Mouse (Mus musculus): ENCODE measurements around the gene Sergef. TPM values are rescaled to one million over a fixed set of nuclear protein-coding genes. Genes with fewer than 3 reads are reported as not detected.
"Not testable (repeated sequence)": the region's sequence is repeated elsewhere in the genome, so short reads cannot be mapped to it uniquely, and the experiment has no call there.

The Sergef gene
- polyA plus RNA-seq (2012; rRNA removed) (2.2 and 3.3 TPM in 2 replicates), polyA plus RNA-seq (2014; fragmentation: Nextera tagmentation; extraction: Ambion mirVana) (5.5 and 5.9 TPM in 2 replicates)

- peak; percentile 94 for ATAC-seq (ENCODE audit: insufficient read depth)
- TF ChIP-seq EP300 (IDR thresholded peaks at IDR 0.05; ENCODE audit: low read depth): no peak
- 0 out of 2 replicates have a peak, but pooled peaks have one; percentile 4 for TF ChIP-seq CTCF (IDR thresholded peaks at IDR 0.05; ENCODE audit: low read depth)
- H3K4me2 ChIP-seq (ENCODE audit: low read depth): peak within 1 kb of the TSS; percentile 83
- peak within 1 kb of the TSS; percentile 64 to 70 for H3K4me3 ChIP-seq (ENCODE audit: insufficient read depth in 1 of 2, low read depth in 2 of 2, low read length in 2 of 2)
- 1% methylated on average over 30 of the region's 30 CpGs for WGBS (ENCODE audit: insufficient replicate concordance)
- no peaks in the 10 kb centered on the region for H3K36me3 ChIP-seq (replicated peaks; ENCODE audit: control insufficient read depth, insufficient read depth, low read depth)
- H3K27ac ChIP-seq: no peak within 1 kb of the TSS
- H3K9ac ChIP-seq (replicated peaks): peak within 1 kb of the TSS; percentile 69
- no peaks in the 10 kb centered on the region; the same call in 1 of the 2 replicates for H3K27me3 ChIP-seq (ENCODE audit: control insufficient read depth, insufficient read depth, low read length)
- peak; percentile 67 to 74 (median 72) for DNase-seq (ENCODE audit: low read depth in 3 of 3, low spot score in 3 of 3)
- H3K9me3 ChIP-seq (ENCODE audit: control insufficient read depth, low read length): no peaks in the 10 kb centered on the region
- peaks cover 0 to 5% of the 10 kb centered on the region in 2 experiments; a peak in 2 of 4 replicates for H3K4me1 ChIP-seq (replicated peaks; ENCODE audit: control insufficient read depth in 2 of 2, insufficient read depth in 2 of 2, low read length in 1 of 2)
These were observed at the start of gene Sergef for GRCm38 (mm10) chr7:46639692-46640031. TSS of gene Sergef (minus strand) at chr7:46639807.

DNA sequence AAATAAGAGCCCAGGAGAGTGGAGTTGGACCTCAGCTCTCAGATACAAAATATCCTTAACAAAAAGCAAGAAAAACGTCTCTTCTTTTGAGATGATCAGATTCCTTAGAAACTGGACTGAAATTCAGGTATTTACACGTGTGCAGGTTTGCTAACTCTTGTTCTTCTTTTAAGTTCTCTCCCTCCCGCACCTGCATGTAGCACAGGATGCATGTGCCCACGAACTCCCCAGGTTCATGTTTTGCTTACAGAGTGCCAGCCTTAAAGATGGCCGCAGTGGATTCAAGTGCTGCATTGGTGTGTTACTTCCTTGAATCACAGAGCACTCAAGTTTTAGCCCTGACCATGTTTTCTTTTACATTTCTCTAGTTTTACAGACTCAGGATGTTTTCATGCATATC lies 47.2 kb upstream of the Sergef start:
- H3K27me3 ChIP-seq (ENCODE audit: control insufficient read depth, insufficient read depth, low read length): no peaks in the 10 kb centered on the region
- no peak overlapping the region for H3K4me3 ChIP-seq (ENCODE audit: insufficient read depth in 1 of 2, low read depth in 2 of 2, low read length in 2 of 2)
- WGBS (ENCODE audit: insufficient replicate concordance): 69% methylated on average over 5 of the region's 5 CpGs
- peaks cover 4% of the 10 kb centered on the region for H3K36me3 ChIP-seq (replicated peaks; ENCODE audit: control insufficient read depth, insufficient read depth, low read depth)
- ATAC-seq (ENCODE audit: insufficient read depth): no peak
- no peaks in the 10 kb centered on the region for H3K4me1 ChIP-seq (replicated peaks; ENCODE audit: control insufficient read depth in 2 of 2, insufficient read depth in 2 of 2, low read length in 1 of 2)
- no peak overlapping the region for H3K4me2 ChIP-seq (ENCODE audit: low read depth)
- no peak overlapping the region for H3K9ac ChIP-seq (replicated peaks)
- H3K9me3 ChIP-seq (ENCODE audit: control insufficient read depth, low read length): no peaks in the 10 kb centered on the region
- TF ChIP-seq CTCF (IDR thresholded peaks at IDR 0.05; ENCODE audit: low read depth) (no peak), EP300 (IDR thresholded peaks at IDR 0.05; ENCODE audit: low read depth) (no peak)
- H3K27ac ChIP-seq: no peak overlapping the region
- DNase-seq (ENCODE audit: low read depth in 3 of 3, low spot score in 3 of 3): no peak

DNA sequence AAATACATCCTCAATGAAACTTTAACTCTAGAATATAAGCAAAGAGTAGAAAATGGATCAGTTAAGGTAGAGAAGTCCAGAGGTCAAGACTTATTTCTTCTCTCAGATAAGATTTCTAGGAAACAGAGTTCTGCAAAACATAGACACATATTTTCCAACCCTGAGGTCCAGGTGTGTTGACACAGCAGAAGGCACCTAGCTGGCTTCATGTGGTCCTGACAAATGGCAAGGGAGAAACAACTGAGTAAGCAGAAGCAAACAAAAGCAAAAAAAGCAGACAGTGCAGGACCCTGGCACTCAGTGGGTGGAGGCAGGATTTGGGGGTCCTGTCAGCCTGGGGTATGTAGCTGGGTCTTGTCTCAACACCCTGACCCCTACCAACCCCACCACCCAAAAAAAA lies 41.1 kb upstream of the Sergef start:
- H3K27me3 ChIP-seq (ENCODE audit: control insufficient read depth, insufficient read depth, low read length): no peaks in the 10 kb centered on the region
- no peak overlapping the region for H3K4me2 ChIP-seq (ENCODE audit: low read depth)
- no peak overlapping the region for H3K9ac ChIP-seq (replicated peaks)
- no peaks in the 10 kb centered on the region for H3K36me3 ChIP-seq (replicated peaks; ENCODE audit: control insufficient read depth, insufficient read depth, low read depth)
- no peak overlapping the region for H3K27ac ChIP-seq
- H3K4me1 ChIP-seq (replicated peaks; ENCODE audit: control insufficient read depth in 2 of 2, insufficient read depth in 2 of 2, low read length in 1 of 2): no peaks in the 10 kb centered on the region; a peak in 1 of 4 replicates
- DNase-seq (ENCODE audit: low read depth in 3 of 3, low spot score in 3 of 3) (no peak), ATAC-seq (ENCODE audit: insufficient read depth) (no peak)
- H3K4me3 ChIP-seq (ENCODE audit: insufficient read depth in 1 of 2, low read depth in 2 of 2, low read length in 2 of 2): no peak overlapping the region
- no peaks in the 10 kb centered on the region for H3K9me3 ChIP-seq (ENCODE audit: control insufficient read depth, low read length)
- TF ChIP-seq EP300 (IDR thresholded peaks at IDR 0.05; ENCODE audit: low read depth): no peak
- no peak for TF ChIP-seq CTCF (IDR thresholded peaks at IDR 0.05; ENCODE audit: low read depth)

GRCm38 (mm10) chr7:46679044-46679443 lies 39.4 kb upstream of the Sergef start:
- 62% methylated on average over 7 of the region's 7 CpGs for WGBS (ENCODE audit: insufficient replicate concordance)
- not testable (repeated sequence) for ATAC-seq (ENCODE audit: insufficient read depth); H3K27ac ChIP-seq; H3K4me1 ChIP-seq (replicated peaks; ENCODE audit: control insufficient read depth in 2 of 2, insufficient read depth in 2 of 2, low read length in 1 of 2); H3K4me3 ChIP-seq (ENCODE audit: insufficient read depth in 1 of 2, low read depth in 2 of 2, low read length in 2 of 2); H3K4me2 ChIP-seq (ENCODE audit: low read depth); DNase-seq (ENCODE audit: low read depth in 3 of 3, low spot score in 3 of 3); H3K9me3 ChIP-seq (ENCODE audit: control insufficient read depth, low read length); H3K36me3 ChIP-seq (replicated peaks; ENCODE audit: control insufficient read depth, insufficient read depth, low read depth); H3K9ac ChIP-seq (replicated peaks); H3K27me3 ChIP-seq (ENCODE audit: control insufficient read depth, insufficient read depth, low read length)

- Histone ChIP-seq H3K4me3 (ENCODE audit: insufficient read depth in 1 of 2, low read depth in 2 of 2, low read length in 2 of 2) (no peak overlapping the region), H3K4me2 (ENCODE audit: low read depth) (no peak overlapping the region), H3K9ac (replicated peaks) (no peak overlapping the region), H3K27me3 (ENCODE audit: control insufficient read depth, insufficient read depth, low read length) (no peaks in the 10 kb centered on the region), H3K4me1 (replicated peaks; ENCODE audit: control insufficient read depth in 2 of 2, insufficient read depth in 2 of 2, low read length in 1 of 2) (no peaks in the 10 kb centered on the region; a peak in 1 of 4 replicates), H3K27ac (no peak overlapping the region), H3K9me3 (ENCODE audit: control insufficient read depth, low read length) (no peaks in the 10 kb centered on the region), H3K36me3 (replicated peaks; ENCODE audit: control insufficient read depth, insufficient read depth, low read depth) (no peaks in the 10 kb centered on the region)
- no peak for ATAC-seq (ENCODE audit: insufficient read depth)
- TF ChIP-seq EP300 (IDR thresholded peaks at IDR 0.05; ENCODE audit: low read depth) (no peak), CTCF (IDR thresholded peaks at IDR 0.05; ENCODE audit: low read depth) (no peak)
- WGBS (ENCODE audit: insufficient replicate concordance): 45% methylated on average over 3 of the region's 3 CpGs
- no peak for DNase-seq (ENCODE audit: low read depth in 3 of 3, low spot score in 3 of 3)
These were observed 38.8 kb upstream of the Sergef start for GRCm38 (mm10) chr7:46678417-46678816.

All from liver, embryonic 14.5 days (tissue).